Mouse (Mus musculus): ENCODE results near the gene Vmn2r90.

- no peak for TF ChIP-seq TCF12 (IDR thresholded peaks at IDR 0.05; ENCODE audit: insufficient read depth, poor library complexity, severe bottlenecking)
- no peak for TF ChIP-seq MAX (IDR thresholded peaks at IDR 0.05; ENCODE audit: low read depth)
- TF ChIP-seq POLR2A (IDR thresholded peaks at IDR 0.05; ENCODE audit: insufficient read length, low read depth), result no peak
- no peak for TF ChIP-seq MYOG (IDR thresholded peaks at IDR 0.05; ENCODE audit: control insufficient read depth in 1 of 3, insufficient read depth in 1 of 3, insufficient read length in 2 of 3, low read depth in 2 of 3)
- TF ChIP-seq POLR2AphosphoS2 (IDR thresholded peaks at IDR 0.05; ENCODE audit: insufficient read length, low read depth), result no peak
- no peak for TF ChIP-seq USF1 (IDR thresholded peaks at IDR 0.05; ENCODE audit: low read depth)
- TF ChIP-seq SRF (IDR thresholded peaks at IDR 0.05; ENCODE audit: control insufficient read depth, insufficient read length, low read depth), result no peak
- no peak for TF ChIP-seq MYOD1 (IDR thresholded peaks at IDR 0.05; ENCODE audit: control insufficient read depth in 1 of 3, insufficient read length in 2 of 3, low read depth in 2 of 3)
- TF ChIP-seq E2F4 (IDR thresholded peaks at IDR 0.05; ENCODE audit: insufficient read depth), result no peak
- no peak for TF ChIP-seq REST (IDR thresholded peaks at IDR 0.05; ENCODE audit: insufficient read depth, insufficient read length)
These were observed 48.3 kb upstream of the Vmn2r90 start for GRCm38 (mm10) chr17:17654997-17655828.

All from myocyte (in vitro differentiated cells).